8 mouse cellular contexts compared by ENCODE assay signal in genomic region chr11:86993041-86994037, GRCm38 (mm10). TPM values are rescaled to one million over a fixed set of nuclear protein-coding genes. Genes with fewer than 3 reads are reported as not detected.
DNase-seq lines count a peak whose midpoint lies in the region; ATAC-seq and TF ChIP-seq lines count a peak whose summit lies in the region.

Gene Ypel2, minus strand, starts transcription at chr11:86993707.

- no peaks in the 10 kb centered on the region for H3K36me3 ChIP-seq in embryonic facial prominence, embryonic 13.5 days
- no peaks in the 10 kb centered on the region for H3K36me3 ChIP-seq in limb, embryonic 14.5 days (ENCODE audit: control insufficient read depth, insufficient read depth, low read length)
- no peaks in the 10 kb centered on the region for H3K36me3 ChIP-seq in midbrain, embryonic 16.5 days (ENCODE audit: control insufficient read depth, insufficient read depth, low read length)
- H3K36me3 ChIP-seq in spleen, adult 2 months (ENCODE audit: control insufficient read depth, insufficient read depth, low read length): no peaks in the 10 kb centered on the region

- peaks cover 48% of the 10 kb centered on the region for H3K4me1 ChIP-seq in embryonic facial prominence, embryonic 13.5 days
- peaks cover 20% of the 10 kb centered on the region for H3K4me1 ChIP-seq in limb, embryonic 14.5 days (ENCODE audit: control insufficient read depth, insufficient read depth, low read length)
- H3K4me1 ChIP-seq in midbrain, embryonic 16.5 days (ENCODE audit: control insufficient read depth, insufficient read depth, low read length): peaks cover 33% of the 10 kb centered on the region
- 0 out of 2 replicates have a peak, but pooled peaks cover 7% of the 10 kb centered on the region for H3K4me1 ChIP-seq in spleen, adult 2 months (ENCODE audit: control insufficient read depth, insufficient read depth, insufficient read length)

- H3K9me3 ChIP-seq in embryonic facial prominence, embryonic 13.5 days: no peaks in the 10 kb centered on the region
- no peaks in the 10 kb centered on the region for H3K9me3 ChIP-seq in limb, embryonic 14.5 days (ENCODE audit: control insufficient read depth, low read length)
- H3K9me3 ChIP-seq in midbrain, embryonic 16.5 days (replicated peaks; ENCODE audit: control insufficient read depth, low read length, poor library complexity, severe bottlenecking): no peaks in the 10 kb centered on the region

- no peaks in the 10 kb centered on the region for H3K27me3 ChIP-seq in embryonic facial prominence, embryonic 13.5 days
- H3K27me3 ChIP-seq in limb, embryonic 14.5 days (ENCODE audit: control insufficient read depth, insufficient read depth, low read length): no peaks in the 10 kb centered on the region
- no peaks in the 10 kb centered on the region for H3K27me3 ChIP-seq in midbrain, embryonic 16.5 days (ENCODE audit: control insufficient read depth, insufficient read depth, low read depth, low read length)
- H3K27me3 ChIP-seq in spleen, adult 2 months (ENCODE audit: control insufficient read depth, insufficient read depth, low read length): no peaks in the 10 kb centered on the region

- no peak for TF ChIP-seq CTCF in spleen, adult 2 months (IDR thresholded peaks at IDR 0.05; ENCODE audit: extremely low read depth, insufficient read depth, insufficient read length, insufficient replicate concordance)

- peak; percentile 59; the same call in 1 of the 2 replicates for TF ChIP-seq POLR2A in limb, embryonic 14.5 days (IDR thresholded peaks at IDR 0.05; ENCODE audit: borderline replicate concordance, extremely low read depth, insufficient read depth, insufficient read length)
- TF ChIP-seq POLR2A in spleen, adult 2 months (IDR thresholded peaks at IDR 0.05; ENCODE audit: low read depth, low read length): peak; percentile 12; the same call in 1 of the 2 replicates

- under 1% methylated on average over 93 of the region's 96 CpGs for WGBS in embryonic facial prominence, embryonic 13.5 days
- WGBS in limb, embryonic 14.5 days: 2% methylated on average over 94 of the region's 96 CpGs
- under 1% methylated on average over 93 of the region's 96 CpGs for WGBS in midbrain, embryonic 16.5 days
- under 1% methylated on average over 94 of the region's 96 CpGs for WGBS in spleen, adult 2 months

- peak within 1 kb of the TSS; percentile 94 for H3K27ac ChIP-seq in embryonic facial prominence, embryonic 13.5 days
- H3K27ac ChIP-seq in limb, embryonic 14.5 days (replicated peaks; ENCODE audit: low read depth, low read length): peak within 1 kb of the TSS; percentile 81
- peak within 1 kb of the TSS; percentile 86 for H3K27ac ChIP-seq in midbrain, embryonic 16.5 days (ENCODE audit: low read length)
- peak within 1 kb of the TSS; percentile 43 for H3K27ac ChIP-seq in spleen, adult 2 months (ENCODE audit: insufficient read depth, low read length)

- H3K4me3 ChIP-seq in embryonic facial prominence, embryonic 13.5 days: peak within 1 kb of the TSS; percentile 95
- H3K4me3 ChIP-seq in limb, embryonic 14.5 days (replicated peaks; ENCODE audit: low read length): peak within 1 kb of the TSS; percentile 89
- H3K4me3 ChIP-seq in midbrain, embryonic 16.5 days (ENCODE audit: low read depth, low read length): peak within 1 kb of the TSS; percentile 95
- peak within 1 kb of the TSS; percentile 87 for H3K4me3 ChIP-seq in spleen, adult 2 months (ENCODE audit: extremely low read depth, insufficient read depth, insufficient read length)

- H3K4me2 ChIP-seq in embryonic facial prominence, embryonic 13.5 days: peak within 1 kb of the TSS; percentile 85
- H3K4me2 ChIP-seq in limb, embryonic 14.5 days (replicated peaks; ENCODE audit: low read depth, low read length, severe bottlenecking): peak within 1 kb of the TSS; percentile 83
- H3K4me2 ChIP-seq in midbrain, embryonic 16.5 days (ENCODE audit: low read length): peak within 1 kb of the TSS; percentile 93

- peak within 1 kb of the TSS; percentile 88 for H3K9ac ChIP-seq in embryonic facial prominence, embryonic 13.5 days
- H3K9ac ChIP-seq in limb, embryonic 14.5 days (ENCODE audit: low read depth, low read length, severe bottlenecking): peak within 1 kb of the TSS; percentile 74
- peak within 1 kb of the TSS; percentile 82 for H3K9ac ChIP-seq in midbrain, embryonic 16.5 days (ENCODE audit: low read depth, low read length)

- peak; percentile 99 for ATAC-seq in embryonic facial prominence, embryonic 13.5 days (ENCODE audit: insufficient number of reproducible peaks, insufficient read depth, low FRiP score, low TSS enrichment, low read depth)
- peak; percentile 99 for ATAC-seq in limb, embryonic 14.5 days (ENCODE audit: low FRiP score, low read depth)
- peak; percentile 99 for ATAC-seq in midbrain, embryonic 16.5 days

- DNase-seq in 416B (ENCODE audit: low read depth): peak; percentile 94
- DNase-seq in adrenal gland, postnatal 36 days: peak; percentile 98
- DNase-seq in heart, adult 9 months (ENCODE audit: low spot score in 2 of 2): peak; percentile 96 to 97
- peak; percentile 96 for DNase-seq in kidney, adult 9 months
- DNase-seq in limb, embryonic 14.5 days (ENCODE audit: low spot score): peak; percentile 95
- peak; percentile 72 to 90 for DNase-seq in spleen, adult 2 months (ENCODE audit: low read depth in 1 of 2, low spot score in 2 of 2)

RNA-seq across cellular contexts. Expression of gene Ypel2, which starts in this region (rescaled TPM):
- 10 to 100 TPM; 12.2 to 39.6 TPM for total RNA-seq in adrenal gland, postnatal 36 days (2021)
- 12.2 and 14.6 TPM in 2 replicates for polyA plus RNA-seq in embryonic facial prominence, embryonic 13.5 days (2015; fragmentation: Nextera tagmentation; extraction: Ambion mirVana)
- polyA plus RNA-seq in limb, embryonic 14.5 days (2012; rRNA removed): 9.2 TPM in 2 replicates
- polyA plus RNA-seq in limb, embryonic 14.5 days (2014; fragmentation: Nextera tagmentation; extraction: Ambion mirVana): 6.8 and 8.4 TPM in 2 replicates
- polyA plus RNA-seq in midbrain, embryonic 16.5 days (2015; fragmentation: Nextera tagmentation; extraction: Ambion mirVana): 5.7 and 6.5 TPM in 2 replicates
- polyA plus RNA-seq in spleen, adult 2 months (2012; rRNA removed): 2.1 and 2.2 TPM in 2 replicates

Comparison
In these comparisons a context has a peak if more than half of its experiments do, and no peak if none do; other contexts are left out.
1. Peak in every context shown above with its lines: DNase-seq, ATAC-seq, H3K4me3 ChIP-seq and H3K27ac ChIP-seq.
2. H3K27ac ChIP-seq: peak in every context shown above with its lines; median percentile 94 in embryonic facial prominence, embryonic 13.5 days; 86 in midbrain, embryonic 16.5 days; 81 in limb, embryonic 14.5 days; 43 in spleen, adult 2 months.